Mouse (Mus musculus) CH12.LX (cell line): Measurements from ENCODE around the gene Reep1. TPM values are rescaled to one million over a fixed set of nuclear protein-coding genes. Genes with fewer than 3 reads are reported as not detected.

ENCODE experiments used
- DNase-seq: peaks from one replicate; pipeline ENCODE4 v3.0.0-alpha.2; 2013; ENCODE audit errors: extremely low read depth
- H3K27ac ChIP-seq: 2 replicates; pipeline ENCODE4 v1.5.1; 2012; ENCODE audit warnings: low read depth, mild to moderate bottlenecking, control low read depth, moderate library complexity; ENCODE audit not compliant: insufficient read depth
- H3K27me3 ChIP-seq: replicated peaks from 2 replicates; pipeline ENCODE3; 2012; ENCODE audit warnings: inconsistent platforms
- H3K36me3 ChIP-seq, 2 experiments: replicated peaks in 1 of 2; 2 replicates each; pipeline versions ENCODE3 to v1.6.1; 2012; ENCODE audit warnings: inconsistent platforms in 1 of 2, low read length in 1 of 2, mild to moderate bottlenecking in 1 of 2, mixed read lengths in 1 of 2, moderate library complexity in 1 of 2; ENCODE audit not compliant: control insufficient read depth in 1 of 2, insufficient read depth in 1 of 2
- H3K4me1 ChIP-seq, 2 experiments: 2 replicates each; pipeline ENCODE4 v1.6.1; 2012; ENCODE audit warnings: inconsistent platforms in 1 of 2, moderate library complexity in 1 of 2; ENCODE audit not compliant: insufficient read depth in 2 of 2, control insufficient read depth in 1 of 2
- H3K4me2 ChIP-seq: 2 replicates; pipeline ENCODE4 v1.6.1; 2012; ENCODE audit warnings: low read depth, mild to moderate bottlenecking, control low read depth; ENCODE audit not compliant: poor library complexity, insufficient read depth, severe bottlenecking
- H3K4me3 ChIP-seq, 3 experiments: fragments of 150-350 bp in 1 of 3; sonication (generic) in 1 of 3; replicated peaks in 1 of 3; 2 replicates each; pipeline versions ENCODE3 to v1.5.1; 2011 to 2012; ENCODE audit warnings: low read depth in 2 of 3, low read length in 2 of 3, mild to moderate bottlenecking in 2 of 3, moderate library complexity in 2 of 3, control low read depth in 1 of 3, improper control_type of control experiment in 1 of 3, inconsistent platforms in 1 of 3, mixed read lengths in 1 of 3; ENCODE audit not compliant: poor library complexity in 1 of 3
- H3K79me2 ChIP-seq: replicated peaks from 2 replicates; pipeline ENCODE4 v1.6.1; 2012; ENCODE audit warnings: mild to moderate bottlenecking, moderate library complexity; ENCODE audit not compliant: control insufficient read depth, poor library complexity, insufficient read depth, severe bottlenecking; ENCODE audit errors: extremely low read depth
- H3K9ac ChIP-seq: 2 replicates; pipeline ENCODE4 v1.6.1; 2012; ENCODE audit warnings: low read depth, mild to moderate bottlenecking, control low read depth, moderate library complexity; ENCODE audit not compliant: insufficient read depth
- H3K9me3 ChIP-seq: replicated peaks from 2 replicates; pipeline ENCODE3; 2012; ENCODE audit warnings: low read length, inconsistent platforms, mixed read lengths
- BHLHE40 ChIP-seq: IDR thresholded peaks from 2 replicates; pipeline ENCODE4 v1.6.1; 2011; ENCODE audit warnings: mild to moderate bottlenecking, low read depth, low read length, improper control_type of control experiment
- E2F4 ChIP-seq: IDR thresholded peaks from 2 replicates; pipeline ENCODE4 v1.6.1; 2011; ENCODE audit warnings: low read depth, low read length, improper control_type of control experiment; ENCODE audit not compliant: insufficient replicate concordance
- ELF1 ChIP-seq: IDR thresholded peaks from 2 replicates; pipeline ENCODE4 v1.6.1; 2014; ENCODE audit warnings: low read depth, mild to moderate bottlenecking, inconsistent platforms, low read length, improper control_type of control experiment
- EP300 ChIP-seq: IDR thresholded peaks from 2 replicates; pipeline ENCODE4 v1.6.1; 2011; ENCODE audit warnings: low read length, improper control_type of control experiment
- HCFC1 ChIP-seq: IDR thresholded peaks from 2 replicates; pipeline ENCODE4 v1.6.1; 2012; ENCODE audit warnings: low read depth, mild to moderate bottlenecking, inconsistent platforms, low read length, improper control_type of control experiment
- IRF4 ChIP-seq: IDR thresholded peaks from 2 replicates; pipeline ENCODE4 v1.6.1; 2014; ENCODE audit warnings: low read depth, mild to moderate bottlenecking, inconsistent platforms, low read length, improper control_type of control experiment
- KAT2A ChIP-seq: IDR thresholded peaks from 2 replicates; pipeline ENCODE4 v1.6.1; 2012; ENCODE audit warnings: low read length, improper control_type of control experiment, inconsistent platforms; ENCODE audit not compliant: insufficient replicate concordance
- MAFK ChIP-seq: IDR thresholded peaks from 2 replicates; pipeline ENCODE4 v1.6.1; 2011; ENCODE audit warnings: low read length, improper control_type of control experiment; ENCODE audit not compliant: insufficient replicate concordance
- MEF2A ChIP-seq: IDR thresholded peaks from 2 replicates; pipeline ENCODE4 v1.6.1; 2014; ENCODE audit warnings: low read depth, mild to moderate bottlenecking, inconsistent platforms, low read length, improper control_type of control experiment, borderline replicate concordance
- MXI1 ChIP-seq: IDR thresholded peaks from 2 replicates; pipeline ENCODE4 v1.6.1; 2011; ENCODE audit warnings: mild to moderate bottlenecking, low read depth, low read length, improper control_type of control experiment
- MYC ChIP-seq: IDR thresholded peaks from 2 replicates; pipeline ENCODE4 v1.6.1; 2011; ENCODE audit warnings: low read depth, mild to moderate bottlenecking, improper control_type of control experiment, low read length
- NRF1 ChIP-seq: IDR thresholded peaks from 2 replicates; pipeline ENCODE4 v1.6.1; 2014; ENCODE audit warnings: low read depth, mild to moderate bottlenecking, inconsistent platforms, low read length, improper control_type of control experiment, moderate library complexity
- POLR2AphosphoS2 ChIP-seq: IDR thresholded peaks from 2 replicates; pipeline ENCODE4 v1.6.1; 2011; ENCODE audit warnings: low read depth, low read length, improper control_type of control experiment
- RAD21 ChIP-seq: IDR thresholded peaks from 2 replicates; pipeline ENCODE4 v1.6.1; 2011; ENCODE audit warnings: low read depth, mild to moderate bottlenecking, low read length, improper control_type of control experiment, moderate library complexity
- RCOR1 ChIP-seq: conservative IDR thresholded peaks from 2 replicates; pipeline ENCODE4 v1.6.1; 2012; ENCODE audit warnings: low read depth, mild to moderate bottlenecking, inconsistent platforms, low read length, improper control_type of control experiment
- SMC3 ChIP-seq: IDR thresholded peaks from 2 replicates; pipeline ENCODE4 v1.6.1; 2011; ENCODE audit warnings: low read depth, low read length, improper control_type of control experiment
- TCF12 ChIP-seq: IDR thresholded peaks from 2 replicates; pipeline ENCODE4 v1.6.1; 2014; ENCODE audit warnings: low read depth, mild to moderate bottlenecking, inconsistent platforms, low read length, improper control_type of control experiment
- UBTF ChIP-seq: IDR thresholded peaks from 2 replicates; pipeline ENCODE4 v1.6.1; 2012; ENCODE audit warnings: low read depth, mild to moderate bottlenecking, inconsistent platforms, low read length, improper control_type of control experiment, moderate library complexity
- ZKSCAN1 ChIP-seq: IDR thresholded peaks from 2 replicates; pipeline ENCODE4 v1.6.1; 2012; ENCODE audit warnings: low read depth, inconsistent platforms, low read length, improper control_type of control experiment, borderline replicate concordance
- ZMIZ1 ChIP-seq: IDR thresholded peaks from 2 replicates; pipeline ENCODE4 v1.6.1; 2012; ENCODE audit warnings: low read depth, mild to moderate bottlenecking, inconsistent platforms, low read length, improper control_type of control experiment
- ZNF384 ChIP-seq: IDR thresholded peaks from 2 replicates; pipeline ENCODE4 v1.6.1; 2012; ENCODE audit warnings: low read depth, low read length, improper control_type of control experiment, inconsistent platforms
- dilution Hi-C: fragments of 300-500 bp; cut with MboI; formaldehyde crosslinking; loops from 2 replicates; pipeline ENCODE4 v1.14.3; 2020; ENCODE audit warnings: low sequenced_read_pairs; ENCODE audit not compliant: extremely low pct_unique_long_range_greater_than_20kb, extremely low pct_ligation_motif_present
- in situ Hi-C: fragments of 300-500 bp; cut with MboI; formaldehyde crosslinking; loops from 3 replicates; pipeline ENCODE4 v1.14.3; 2019; ENCODE audit warnings: low sequenced_read_pairs, low pct_ligation_motif_present, low pct_unique_long_range_greater_than_20kb, mixed read lengths
- polyA plus RNA-seq: library from polyadenylated mRNA; unstranded; fragments of >175 nt; gene quantifications from 2 replicates; pipeline ENCODE4 v1.2.1, GENCODE M21; 2012; ENCODE audit warnings: low read depth; ENCODE audit not compliant: insufficient read length
- total RNA-seq, 2 experiments: library from RNA; depleted of rRNA; stranded (reverse); fragments of 300-350 nt in 1 of 2; fragments of >200 nt in 1 of 2; gene quantifications; 2 replicates each; pipeline ENCODE4 v1.2.3; 2012 to 2014

Gene Reep1
- total and polyA plus RNA-seq, 3 experiments: 0.33 to 1.3 (median 1.2) TPM

- no peaks in the 10 kb centered on the region for H3K36me3 ChIP-seq
- in situ Hi-C loops: loop anchor here (10.0 to 25.0 kb wide), 5 partner anchors 116 to 646 kb away; partner anchors contain the start of genes Kdm3a and Rmnd5a
- dilution Hi-C loops: no loop called here
- no peaks in the 10 kb centered on the region for H3K79me2 ChIP-seq
- H3K4me1 ChIP-seq: peaks cover 0 to 5% of the 10 kb centered on the region in 2 experiments; a peak in 2 of 4 replicates
- DNase-seq: no peak
- no peak overlapping the region for H3K27ac ChIP-seq
- no peaks in the 10 kb centered on the region for H3K9me3 ChIP-seq
- H3K27me3 ChIP-seq: peaks cover 3% of the 10 kb centered on the region
- H3K4me2 ChIP-seq: no peak overlapping the region
- H3K9ac ChIP-seq: no peak overlapping the region
- no peak overlapping the region for H3K4me3 ChIP-seq
- TF ChIP-seq POLR2AphosphoS2: no peak
- no peak for TF ChIP-seq ZMIZ1
- TF ChIP-seq, all 38 proteins: peak for 0
Observed at GRCm38 (mm10) chr6:71801011-71801713, 93.8 kb downstream of the Reep1 start.

GRCm38 (mm10) chr6:71801714-71802094 lies 94.3 kb downstream of the Reep1 start:
- H3K9me3 ChIP-seq: no peaks in the 10 kb centered on the region
- no peak overlapping the region for H3K4me3 ChIP-seq
- no peak overlapping the region for H3K4me2 ChIP-seq
- H3K9ac ChIP-seq: no peak overlapping the region
- dilution Hi-C loops: no loop called here
- peaks cover 3% of the 10 kb centered on the region for H3K27me3 ChIP-seq
- H3K79me2 ChIP-seq: no peaks in the 10 kb centered on the region
- no peaks in the 10 kb centered on the region for H3K36me3 ChIP-seq
- no peak for TF ChIP-seq EP300
- no peak for TF ChIP-seq MEF2A
- TF ChIP-seq RCOR1: no peak
- no peak for TF ChIP-seq HCFC1
- TF ChIP-seq E2F4: no peak
- no peak for TF ChIP-seq ZMIZ1
- TF ChIP-seq MXI1: no peak
- TF ChIP-seq RAD21: no peak
- TF ChIP-seq MAFK: no peak
- TF ChIP-seq IRF4: no peak
- no peak for TF ChIP-seq UBTF
- no peak for TF ChIP-seq ZKSCAN1
- TF ChIP-seq KAT2A: no peak
- TF ChIP-seq MYC: no peak
- TF ChIP-seq BHLHE40: no peak
- TF ChIP-seq TCF12: no peak
- TF ChIP-seq ELF1: no peak
- no peak for TF ChIP-seq SMC3
- no peak for TF ChIP-seq NRF1
- no peak for TF ChIP-seq ZNF384
- TF ChIP-seq, all 38 proteins: peak for 0
- in situ Hi-C loops: loop anchor here (10.0 to 25.0 kb wide), 5 partner anchors 117 to 647 kb away; partner anchors contain the start of genes Kdm3a and Rmnd5a
- no peak for DNase-seq
- H3K4me1 ChIP-seq: peaks cover 0 to 5% of the 10 kb centered on the region in 2 experiments; a peak in 2 of 4 replicates
- H3K27ac ChIP-seq: no peak overlapping the region
